Mouse (Mus musculus) cerebellum, adult 2 months (tissue): ENCODE data around the gene Rgs12.

Source experiments
- CTCF ChIP-seq: fragments of 200-500 bp; IDR thresholded peaks from 2 replicates; pipeline ENCODE4 v1.5.1; 2011; ENCODE audit warnings: low read depth, mild to moderate bottlenecking, control low read depth, low read length, moderate library complexity, borderline replicate concordance; ENCODE audit not compliant: insufficient read depth
- POLR2A ChIP-seq: fragments of 200-500 bp; IDR thresholded peaks from 2 replicates; pipeline ENCODE4 v1.6.1; 2011; ENCODE audit warnings: low read length, control low read depth, borderline replicate concordance; ENCODE audit not compliant: insufficient read depth

DNA sequence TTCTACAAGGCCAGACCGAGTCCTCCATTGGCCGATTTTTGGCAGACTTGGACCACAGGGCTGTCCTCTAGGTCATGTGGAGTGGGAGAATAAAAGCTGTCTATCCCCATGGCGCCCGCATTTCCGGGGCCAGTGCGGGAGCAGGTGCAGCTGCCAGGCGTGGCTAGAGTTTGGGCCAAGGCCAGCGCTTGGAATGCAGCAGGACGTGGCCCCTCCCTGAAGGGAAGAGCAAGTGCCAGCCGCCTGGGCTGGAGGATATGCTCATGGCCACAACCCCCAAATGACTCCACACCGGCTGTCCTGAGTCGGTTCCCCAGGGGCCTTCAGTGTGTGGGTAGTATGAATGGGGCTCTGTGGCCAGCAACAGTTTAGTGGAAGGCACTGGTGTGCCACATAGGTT, 105.8 kb downstream of the Rgs12 start:
- TF ChIP-seq POLR2A (no peak), CTCF (no peak)
